Mouse (Mus musculus) G1E (cell line): ENCODE data around the gene Spa17. TPM values are rescaled to one million over a fixed set of nuclear protein-coding genes. Genes with fewer than 3 reads are reported as not detected.

ENCODE experiments used
- ATAC-seq: 2 replicates; pipeline ENCODE4 v1.8.0; 2016; ENCODE audit warnings: mild to moderate bottlenecking; ENCODE audit not compliant: insufficient number of reproducible peaks, poor library complexity, low FRiP score, severe bottlenecking; ENCODE audit errors: extremely low read depth
- DNase-seq: peaks from one replicate; pipeline ENCODE4 v3.0.0; 2012; ENCODE audit warnings: low spot score
- H3K27me3 ChIP-seq: 2 replicates; pipeline ENCODE4 v1.6.1; 2012; ENCODE audit warnings: mild to moderate bottlenecking, low read length, inconsistent platforms; ENCODE audit not compliant: insufficient read depth
- H3K36me3 ChIP-seq: replicated peaks from 2 replicates; pipeline ENCODE3; 2012; ENCODE audit warnings: mild to moderate bottlenecking, inconsistent platforms
- H3K4me1 ChIP-seq: 2 replicates; pipeline ENCODE4 v1.6.1; 2012; ENCODE audit warnings: low read depth, low read length, inconsistent platforms, mixed read lengths; ENCODE audit not compliant: insufficient read depth
- H3K4me3 ChIP-seq: 2 replicates; pipeline ENCODE4 v1.5.1; 2012; ENCODE audit warnings: low read depth, mild to moderate bottlenecking, inconsistent platforms, low read length, moderate library complexity, mixed read lengths
- H3K9me3 ChIP-seq: replicated peaks from 2 replicates; pipeline ENCODE4 v1.6.1; 2012; ENCODE audit warnings: inconsistent platforms
- CTCF ChIP-seq: IDR thresholded peaks from 2 replicates; pipeline ENCODE4 v1.5.1; 2012; ENCODE audit warnings: low read depth, low read length, inconsistent platforms, mixed read lengths
- GATA1 ChIP-seq: IDR thresholded peaks from 2 replicates; pipeline ENCODE4 v1.6.1; 2012; ENCODE audit warnings: borderline replicate concordance, low read length, inconsistent platforms, mixed read lengths
- GATA2 ChIP-seq: IDR thresholded peaks from 2 replicates; pipeline ENCODE4 v1.6.1; 2012; ENCODE audit warnings: low read depth, low read length, inconsistent platforms, borderline replicate concordance
- POLR2AphosphoS5 ChIP-seq: IDR thresholded peaks from 2 replicates; pipeline ENCODE4 v1.6.1; 2012; ENCODE audit warnings: low read depth, low read length, inconsistent platforms; ENCODE audit not compliant: insufficient replicate concordance
- TAL1 ChIP-seq: conservative IDR thresholded peaks from 2 replicates; pipeline ENCODE4 v1.6.1; 2012; ENCODE audit warnings: low read depth, low read length, inconsistent platforms, mixed read lengths
- polyA plus RNA-seq: library from polyadenylated mRNA; stranded (reverse); fragments of >175 nt; gene quantifications from 2 replicates; pipeline ENCODE4 v1.2.3, GENCODE M21; 2012
- total RNA-seq, 2 experiments: library from RNA; stranded (forward) in 1 of 2; stranded (reverse) in 1 of 2; fragments of 200-1000 nt in 1 of 2; fragments of >200 nt in 1 of 2; fragmentation: Nextera tagmentation in 1 of 2; gene quantifications; 2 replicates each; pipeline ENCODE4 v1.2.3; 2014 to 2017

The Spa17 gene
- total and polyA plus RNA-seq, 3 experiments, result 1.8 to 21.1 (median 13.0) TPM

- no peak overlapping the region for H3K4me3 ChIP-seq
- TF ChIP-seq GATA1 (no peak), GATA2 (no peak), CTCF (no peak), TAL1 (no peak), POLR2AphosphoS5 (no peak)
- H3K27me3 ChIP-seq, result no peaks in the 10 kb centered on the region
- no peak for ATAC-seq
- peaks cover 5% of the 10 kb centered on the region for H3K9me3 ChIP-seq
- DNase-seq, result no peak
- peaks cover 62% of the 10 kb centered on the region for H3K4me1 ChIP-seq
- no peaks in the 10 kb centered on the region for H3K36me3 ChIP-seq
Observed at GRCm38 (mm10) chr9:37595570-37595969, 18.0 kb downstream of the Spa17 start.

- Histone ChIP-seq H3K9me3 (peaks cover 5% of the 10 kb centered on the region), H3K36me3 (no peaks in the 10 kb centered on the region), H3K27me3 (no peaks in the 10 kb centered on the region), H3K4me3 (no peak overlapping the region), H3K4me1 (peaks cover 58% of the 10 kb centered on the region)
- TF ChIP-seq POLR2AphosphoS5 (no peak), GATA2 (no peak), TAL1 (no peak), CTCF (no peak), GATA1 (no peak)
- no peak for ATAC-seq
- no peak for DNase-seq
Observed at GRCm38 (mm10) chr9:37593690-37594089, 19.8 kb downstream of the Spa17 start.

- no peaks in the 10 kb centered on the region for H3K27me3 ChIP-seq
- peaks cover 5% of the 10 kb centered on the region for H3K9me3 ChIP-seq
- peaks cover 54% of the 10 kb centered on the region for H3K4me1 ChIP-seq
- ATAC-seq (no peak), DNase-seq (no peak)
- peak overlapping the region; percentile 5; the same call in 1 of the 2 replicates for H3K4me3 ChIP-seq
- no peaks in the 10 kb centered on the region for H3K36me3 ChIP-seq
- TF ChIP-seq GATA1 (no peak), GATA2 (no peak), TAL1 (no peak), CTCF (no peak), POLR2AphosphoS5 (no peak)
Observed at GRCm38 (mm10) chr9:37592633-37593032, 20.9 kb downstream of the Spa17 start.

- no peaks in the 10 kb centered on the region for H3K27me3 ChIP-seq
- peak; percentile 69 for ATAC-seq
- H3K9me3 ChIP-seq, result peaks cover 5% of the 10 kb centered on the region
- H3K4me3 ChIP-seq, result no peak overlapping the region
- H3K36me3 ChIP-seq, result no peaks in the 10 kb centered on the region
- H3K4me1 ChIP-seq, result peaks cover 53% of the 10 kb centered on the region
- no peak for TF ChIP-seq CTCF
- TF ChIP-seq TAL1, result peak; percentile 58
- TF ChIP-seq POLR2AphosphoS5, result no peak
- DNase-seq, result no peak
Observed at GRCm38 (mm10) chr9:37592025-37592424, 21.5 kb downstream of the Spa17 start.

GRCm38 (mm10) chr9:37590381-37590780 lies 23.1 kb downstream of the Spa17 start:
- ATAC-seq (no peak), DNase-seq (no peak)
- Histone ChIP-seq H3K4me3 (no peak overlapping the region), H3K36me3 (no peaks in the 10 kb centered on the region), H3K27me3 (no peaks in the 10 kb centered on the region), H3K4me1 (peaks cover 45% of the 10 kb centered on the region), H3K9me3 (peaks cover 5% of the 10 kb centered on the region)
- TF ChIP-seq TAL1 (no peak), CTCF (no peak)

- DNase-seq (no peak), ATAC-seq (no peak)
- Histone ChIP-seq H3K4me3 (no peak overlapping the region), H3K36me3 (no peaks in the 10 kb centered on the region), H3K4me1 (peaks cover 20% of the 10 kb centered on the region), H3K27me3 (no peaks in the 10 kb centered on the region), H3K9me3 (peaks cover 5% of the 10 kb centered on the region)
- TF ChIP-seq GATA2, result no peak
- TF ChIP-seq POLR2AphosphoS5, result no peak
- TF ChIP-seq CTCF, result no peak
- no peak for TF ChIP-seq GATA1
- TF ChIP-seq TAL1, result no peak
Observed at GRCm38 (mm10) chr9:37586718-37587117, 26.8 kb downstream of the Spa17 start.

- no peak for ATAC-seq
- no peak for TF ChIP-seq POLR2AphosphoS5
- no peak for TF ChIP-seq TAL1
- no peak for TF ChIP-seq CTCF
- no peak for TF ChIP-seq GATA1
- TF ChIP-seq GATA2, result no peak
- DNase-seq, result no peak
Observed at GRCm38 (mm10) chr9:37583594-37583993, 29.9 kb downstream of the Spa17 start.

More at GRCm38 (mm10) chr9:37583594-37583993, 29.9 kb downstream of the Spa17 start:
- Histone ChIP-seq H3K4me1 (peaks cover 8% of the 10 kb centered on the region), H3K36me3 (no peaks in the 10 kb centered on the region), H3K27me3 (no peaks in the 10 kb centered on the region), H3K9me3 (no peaks in the 10 kb centered on the region), H3K4me3 (no peak overlapping the region)
